Mouse (Mus musculus): Measurements from ENCODE around the gene Serhl.
"Not testable (repeated sequence)": the region's sequence is repeated elsewhere in the genome, so short reads cannot be mapped to it uniquely, and the experiment has no call there.

The Serhl gene

DNA sequence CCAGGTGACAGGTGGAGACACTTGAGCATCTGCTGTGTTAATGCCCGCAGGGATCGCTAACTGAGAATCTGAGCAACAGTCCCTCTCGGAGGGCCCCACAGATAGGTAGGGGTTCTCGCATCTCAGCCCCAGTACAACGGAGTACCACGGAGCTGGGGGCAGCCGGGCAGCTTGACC is at the start of gene Serhl:
Serhl (plus strand) TSS at position 78 of the 177 bp plus-strand sequence.
- in situ Hi-C loops (cut with MboI, MseI), result no loop called here

DNA sequence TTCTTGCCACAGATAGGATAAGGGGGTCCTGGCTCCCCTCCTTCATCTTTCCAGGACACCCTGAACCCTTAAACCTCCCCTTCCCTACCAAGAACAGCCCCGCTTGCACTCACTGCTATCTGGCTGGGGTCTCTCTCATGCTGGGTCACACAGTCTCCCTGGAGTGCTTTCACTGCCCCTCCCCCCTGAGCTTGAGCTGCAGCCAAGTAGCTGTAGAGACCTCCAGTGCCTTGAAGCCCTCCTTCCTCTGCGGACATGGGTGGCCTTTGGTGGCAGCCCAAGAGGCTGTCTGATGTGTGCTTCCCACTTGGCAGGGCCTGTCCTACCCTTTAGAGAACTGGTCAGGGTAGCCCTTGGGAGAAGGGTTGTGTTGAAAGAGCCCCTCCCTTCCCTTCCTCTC is 49.1 kb upstream of the Serhl start:
- in situ Hi-C loops (cut with MboI, MseI), result loop anchor here (5.0 kb wide), 3 partner anchors 133 to 238 kb away; no protein-coding TSS in a partner anchor

GRCm38 (mm10) chr15:83042655-83043361 is 46.5 kb upstream of the Serhl start:
- in situ Hi-C loops (cut with MboI, MseI), result loop anchor here (5.0 kb wide), 3 partner anchors 136 to 241 kb away; no protein-coding TSS in a partner anchor

DNA sequence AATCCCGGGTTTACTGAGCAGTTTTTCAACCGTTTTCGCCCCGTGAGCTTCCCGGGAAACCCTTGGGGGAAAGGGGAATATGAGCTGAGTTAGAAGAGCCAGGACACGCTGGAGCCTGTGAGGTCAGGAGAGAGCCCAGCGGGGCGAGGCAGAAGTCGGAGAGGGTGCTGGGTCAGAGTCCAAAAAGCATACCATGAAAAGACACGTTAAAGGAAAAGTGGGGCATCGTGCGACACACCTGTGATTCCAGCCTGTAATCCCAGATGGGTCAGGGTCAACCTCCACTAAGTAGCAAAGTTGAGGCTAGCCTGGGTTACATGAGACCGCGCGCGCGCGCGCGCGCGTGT is 46.0 kb upstream of the Serhl start:
- in situ Hi-C loops (cut with MboI, MseI), result loop anchor here (5.0 kb wide), 3 partner anchors 136 to 241 kb away; no protein-coding TSS in a partner anchor

GRCm38 (mm10) chr15:83045565-83045964 is 43.7 kb upstream of the Serhl start:
- in situ Hi-C loops (cut with MboI, MseI), result not testable (repeated sequence)

DNA sequence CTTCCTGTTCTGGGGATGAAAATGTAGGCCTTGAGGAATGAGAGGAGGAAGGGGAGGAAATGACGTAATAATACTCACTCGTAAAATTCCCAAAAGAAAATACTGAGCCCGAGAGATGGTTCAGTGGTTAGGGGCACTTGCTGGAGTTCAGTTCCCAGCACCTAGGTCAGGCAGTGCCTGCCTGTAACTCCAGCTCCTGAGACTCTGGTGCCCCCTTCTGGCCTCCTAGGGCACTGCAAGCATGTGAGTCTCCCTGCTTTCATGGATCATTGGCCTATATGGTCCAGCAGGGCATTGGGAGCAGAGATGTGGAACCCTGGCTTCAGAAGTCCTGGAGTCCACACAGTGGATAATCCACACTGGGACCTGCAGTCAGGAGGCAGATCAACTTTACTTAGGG is 43.0 kb upstream of the Serhl start:
- in situ Hi-C loops (cut with MboI, MseI), result no loop called here

DNA sequence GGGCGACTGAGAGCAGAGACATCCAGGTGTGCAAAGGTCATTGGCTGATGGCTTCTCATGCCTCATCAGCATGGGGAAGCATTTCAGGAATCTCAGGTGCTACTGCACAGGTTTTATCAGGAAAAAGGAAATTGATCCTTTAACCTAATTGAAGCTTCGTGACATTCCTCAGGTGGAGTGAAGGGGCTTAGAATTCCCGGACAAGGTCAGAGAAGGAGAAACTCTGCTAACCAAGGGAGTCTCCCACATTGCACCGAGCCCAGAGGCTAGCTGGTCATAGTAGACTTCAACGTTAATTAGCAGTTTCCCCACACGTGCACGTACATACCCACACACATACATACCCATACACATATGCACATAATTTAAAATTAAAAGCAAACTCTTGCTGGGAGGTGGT is 42.6 kb upstream of the Serhl start:
- in situ Hi-C loops (cut with MboI, MseI), result no loop called here

DNA sequence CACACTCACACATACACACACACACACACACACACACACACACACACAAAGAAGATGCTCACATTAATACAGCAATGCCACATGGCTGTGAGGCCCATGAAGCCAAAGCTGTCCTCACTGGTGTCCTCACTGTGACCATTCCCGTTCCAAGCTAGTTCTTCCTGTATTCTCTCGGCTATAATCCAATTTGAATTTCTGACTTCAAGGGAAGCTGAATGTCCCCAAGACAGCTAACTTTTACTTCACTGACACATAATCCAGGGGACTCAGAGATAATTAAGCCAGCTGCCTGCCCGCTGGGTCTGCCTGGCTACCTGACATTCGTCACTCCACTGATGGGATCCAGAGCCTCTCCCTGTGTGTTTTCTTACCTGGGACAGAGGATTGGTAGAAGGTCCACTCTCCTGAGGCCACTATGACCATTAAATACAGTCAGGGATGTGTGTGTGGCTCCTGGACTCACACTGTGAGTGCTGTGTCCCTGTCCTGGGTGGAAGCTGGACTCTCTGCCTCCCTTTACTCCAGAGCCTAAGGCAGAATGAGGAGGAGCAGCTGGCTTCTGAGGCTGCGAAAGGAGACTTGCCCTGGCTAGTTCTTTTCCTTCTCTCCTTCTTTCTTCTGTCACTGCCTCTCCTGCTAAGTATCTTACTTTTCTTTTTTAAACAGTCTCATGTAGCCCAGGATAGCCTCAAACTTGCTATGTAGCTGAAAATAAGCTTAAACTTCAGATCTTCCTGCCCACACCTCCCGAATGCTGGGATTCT is 36.8 kb upstream of the Serhl start:
- in situ Hi-C loops (cut with MboI, MseI), result no loop called here

GRCm38 (mm10) chr15:83053261-83053660 is 36.0 kb upstream of the Serhl start:
- in situ Hi-C loops (cut with MboI, MseI), result no loop called here

- in situ Hi-C loops (cut with MboI, MseI), result no loop called here
These were observed 33.7 kb upstream of the Serhl start for GRCm38 (mm10) chr15:83055569-83055968.

DNA sequence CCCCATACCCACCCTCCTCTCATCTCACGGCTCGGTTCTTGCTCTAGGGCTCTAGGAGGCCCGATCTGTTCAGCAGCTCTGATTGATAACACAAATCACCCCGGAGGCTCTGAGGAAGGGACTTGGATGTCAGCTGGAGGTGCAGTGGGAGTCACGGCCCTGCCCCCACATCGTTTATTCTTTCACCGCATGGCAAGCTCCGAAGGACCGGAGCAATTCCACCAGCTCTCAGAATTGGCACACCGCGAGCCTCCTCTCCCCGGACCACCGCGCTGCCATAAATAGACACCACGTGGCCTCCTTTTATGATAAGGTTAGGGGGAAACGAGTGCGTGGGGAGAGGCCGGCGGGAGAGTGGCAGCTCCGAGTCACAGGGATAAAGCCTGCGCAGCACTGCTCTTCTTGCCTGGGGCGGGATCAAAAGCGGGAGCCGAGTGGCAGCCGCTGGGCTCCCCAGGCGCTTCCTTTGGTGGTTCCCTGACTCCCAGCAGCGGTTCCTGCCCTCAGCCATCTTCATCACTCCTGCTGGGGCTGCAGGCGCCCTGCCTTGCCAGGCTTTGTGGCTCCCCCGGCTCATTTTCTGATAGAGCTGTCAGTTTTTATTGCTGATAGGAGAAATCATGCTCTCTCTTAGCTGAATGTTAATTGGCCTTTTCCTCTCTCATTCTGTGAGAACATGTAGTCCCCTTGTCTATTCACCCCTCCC is 32.8 kb upstream of the Serhl start:
- in situ Hi-C loops (cut with MboI, MseI), result no loop called here

DNA sequence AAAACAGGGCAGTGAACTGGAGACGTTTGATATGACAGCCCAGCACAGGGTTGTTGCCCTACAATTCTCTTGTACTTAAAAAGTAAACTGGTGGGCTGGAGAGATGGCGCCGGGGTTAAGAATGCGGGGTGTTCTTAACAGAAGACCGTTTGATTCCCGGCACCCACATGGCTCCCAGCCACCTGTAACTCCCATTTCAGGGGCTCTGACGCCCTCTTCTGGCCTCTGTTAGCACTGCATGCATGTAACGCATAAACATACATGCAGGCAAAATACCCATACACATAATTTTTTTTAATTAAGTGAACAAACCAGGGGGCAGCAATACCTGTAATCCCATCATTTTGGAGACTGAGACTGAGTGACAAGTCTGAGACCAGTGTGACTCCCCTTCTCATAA is 31.8 kb upstream of the Serhl start:
- in situ Hi-C loops (cut with MboI, MseI), result no loop called here

DNA sequence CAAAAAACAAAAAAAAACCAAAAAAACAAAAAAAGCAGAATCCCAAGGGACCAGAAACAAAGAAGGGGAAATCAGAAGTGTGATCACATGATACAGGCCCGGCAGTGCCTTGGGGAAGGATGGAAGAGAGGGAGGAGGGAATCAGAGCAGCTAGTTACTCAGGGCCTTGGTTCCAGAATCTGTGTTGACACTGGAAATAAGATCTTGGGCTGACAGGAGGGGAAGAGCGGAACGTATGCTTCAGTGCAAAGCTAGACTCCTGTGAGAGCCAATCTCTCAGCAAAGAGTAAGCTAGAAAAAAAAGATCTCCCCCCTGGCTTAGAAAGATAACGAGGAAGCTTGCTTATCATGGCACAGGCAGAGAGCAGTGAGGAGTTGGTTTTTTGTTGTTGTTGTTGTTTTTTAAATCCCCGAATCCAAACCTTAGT is 30.1 kb upstream of the Serhl start:
- in situ Hi-C loops (cut with MboI, MseI), result no loop called here

DNA sequence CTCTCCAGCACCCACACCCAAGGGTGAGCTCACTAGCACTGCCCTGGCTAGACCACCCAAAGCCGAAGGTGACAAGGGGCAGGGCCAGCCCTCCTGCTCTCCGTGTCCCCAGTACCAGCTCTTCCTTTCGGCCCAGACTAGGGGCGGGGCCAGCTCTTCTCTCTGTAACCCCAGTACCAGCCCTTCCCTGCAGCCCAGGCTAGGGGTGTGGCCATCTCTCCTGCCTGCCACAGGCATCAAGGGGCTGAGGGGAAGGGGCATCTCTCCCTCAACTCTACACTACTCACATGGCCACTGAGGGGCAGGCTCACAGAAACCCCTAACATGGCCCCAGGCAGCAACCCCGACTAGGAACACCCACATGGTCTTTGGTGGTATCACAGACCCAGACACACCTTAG is 27.6 kb upstream of the Serhl start:
- in situ Hi-C loops (cut with MboI, MseI), result no loop called here

- in situ Hi-C loops (cut with MboI, MseI), result not testable (repeated sequence)
These were observed 26.7 kb upstream of the Serhl start for GRCm38 (mm10) chr15:83062582-83062981.

DNA sequence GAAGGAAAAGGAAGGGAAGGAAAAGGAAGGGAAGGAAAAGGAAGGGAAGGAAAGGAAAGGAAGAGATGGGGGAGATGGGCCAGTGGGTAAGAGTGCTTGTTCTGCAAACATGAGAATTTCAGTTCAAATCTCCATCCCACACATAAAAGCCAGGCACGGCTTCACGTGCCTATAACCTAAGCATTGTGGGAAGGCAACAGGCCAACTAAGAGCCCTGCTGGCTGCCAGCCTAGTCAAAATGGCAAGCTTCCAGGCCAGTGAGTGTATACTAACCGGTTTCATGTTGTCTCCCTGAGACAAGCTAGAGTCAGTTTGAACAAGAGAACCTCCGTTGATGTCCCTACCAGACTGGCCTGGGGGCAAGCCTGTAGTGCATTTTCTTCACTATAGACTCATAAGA is 23.8 kb upstream of the Serhl start:
- in situ Hi-C loops (cut with MboI, MseI), result no loop called here

DNA sequence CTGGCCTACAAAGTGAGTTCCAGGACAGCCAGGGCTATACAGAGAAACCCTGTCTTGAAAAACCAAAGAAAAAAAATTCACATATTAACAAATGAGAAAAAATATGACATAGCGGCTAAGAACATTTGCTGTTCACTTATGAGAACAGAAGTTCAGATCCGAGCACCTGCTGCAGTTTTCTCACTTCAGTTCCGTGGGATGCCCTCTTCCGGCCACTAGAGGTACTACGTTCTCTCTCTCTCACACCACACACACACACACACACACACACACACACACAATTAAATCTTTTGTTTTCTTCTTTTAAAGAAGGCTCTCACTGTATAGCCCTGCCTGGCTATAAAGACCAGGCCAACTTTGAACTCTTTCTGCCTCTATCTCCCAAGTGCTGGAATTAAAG is 21.0 kb upstream of the Serhl start:
- in situ Hi-C loops (cut with MboI, MseI), result no loop called here

DNA sequence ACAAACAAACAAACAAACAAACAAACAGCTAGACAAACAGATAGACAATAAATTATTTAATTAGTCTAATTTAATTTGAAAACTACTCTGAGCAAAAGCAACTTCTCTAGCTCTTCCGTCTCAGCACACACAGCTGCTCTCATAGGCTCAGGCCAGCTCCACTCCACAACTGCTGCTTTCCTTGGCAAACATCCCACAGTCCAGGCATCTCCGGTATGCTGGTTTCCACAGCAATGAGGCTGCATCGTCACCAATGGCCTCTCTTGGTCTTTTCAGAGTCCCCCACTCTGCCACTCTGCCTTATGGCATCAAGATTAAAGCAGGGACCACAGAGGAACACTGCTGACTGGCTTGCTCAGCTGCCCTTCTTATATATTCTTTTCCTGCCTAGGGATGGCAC is 18.4 kb upstream of the Serhl start:
- in situ Hi-C loops (cut with MboI, MseI), result loop anchor here in 1 of 2 experiments (5.0 to 10.0 kb wide), 2 partner anchors 259 to 806 kb away; no protein-coding TSS in a partner anchor

GRCm38 (mm10) chr15:83071752-83072151 is 17.6 kb upstream of the Serhl start:
- in situ Hi-C loops (cut with MboI, MseI), result loop anchor here in 1 of 2 experiments (5.0 to 10.0 kb wide), 2 partner anchors 259 to 807 kb away; no protein-coding TSS in a partner anchor

DNA sequence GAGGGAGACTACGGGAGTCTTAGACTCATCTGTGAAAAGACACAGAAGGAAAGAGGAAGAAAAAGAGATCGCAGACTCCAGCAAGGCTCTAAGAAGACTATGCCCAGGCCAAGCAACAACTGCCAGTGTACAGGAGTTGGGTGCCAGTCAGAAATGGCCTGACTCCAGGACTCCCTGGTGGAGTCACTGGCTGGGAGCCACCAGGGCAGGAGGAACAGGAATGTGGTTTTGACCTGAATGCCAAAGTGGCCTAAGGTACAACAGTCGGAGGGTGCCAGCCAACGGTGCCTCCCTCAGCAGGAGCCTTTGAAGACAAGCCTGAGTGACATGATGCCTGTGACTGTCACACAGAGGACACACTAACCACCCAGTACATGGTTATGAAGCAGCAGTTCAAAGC is 15.1 kb upstream of the Serhl start:
- in situ Hi-C loops (cut with MboI, MseI), result loop anchor here in 1 of 2 experiments (5.0 to 10.0 kb wide), 2 partner anchors 262 to 809 kb away; no protein-coding TSS in a partner anchor

DNA sequence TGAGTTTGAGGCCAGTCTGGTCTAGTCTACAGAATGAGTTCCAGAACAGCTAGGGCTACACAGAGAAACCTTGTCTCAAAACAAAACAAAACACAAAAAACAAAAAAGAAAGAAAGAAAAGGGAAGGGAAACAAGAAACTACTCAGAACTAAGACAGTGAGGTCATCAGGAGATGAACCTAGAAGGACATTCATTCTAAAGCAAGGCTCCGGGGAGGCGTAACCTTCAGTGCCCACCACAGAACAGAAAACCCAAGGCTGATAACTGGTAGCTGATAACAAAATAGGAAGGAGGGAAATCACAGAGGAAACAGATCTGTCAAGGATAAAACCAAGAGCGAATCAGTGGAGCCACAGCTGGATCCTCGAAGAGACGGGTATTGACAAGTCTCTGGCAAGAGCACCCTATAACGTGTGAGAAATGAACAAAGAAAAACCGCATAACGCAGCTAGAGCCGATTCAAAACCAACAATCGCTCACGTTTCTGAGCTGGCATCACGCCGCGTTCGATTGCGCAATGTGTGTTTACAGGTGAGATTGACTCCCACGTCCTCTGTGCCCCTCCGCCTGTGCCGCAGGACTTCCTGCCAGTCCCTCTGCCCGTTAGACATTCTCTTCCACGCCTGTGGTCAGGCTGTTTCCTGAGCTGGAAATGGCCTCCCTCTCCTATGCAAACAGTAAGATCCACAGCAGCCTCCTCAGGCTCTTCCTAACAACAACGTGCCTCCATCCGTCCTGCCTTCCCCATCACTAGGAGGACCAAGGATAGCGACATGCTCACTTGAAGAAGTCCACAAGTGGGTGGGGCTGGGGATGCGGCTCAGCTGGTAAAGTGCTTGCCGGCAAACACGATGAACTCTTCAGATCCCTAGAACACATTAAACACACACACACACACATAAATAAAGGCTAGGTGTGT is 13.4 kb upstream of the Serhl start:
- in situ Hi-C loops (cut with MboI, MseI), result loop anchor here in 1 of 2 experiments (10.0 kb wide), 1 partner anchor 811 kb away; no protein-coding TSS in a partner anchor

Data from T-helper 17 cell (primary cell).